In genomic region chr14:72200307-72200706, GRCm38 (mm10) we compare ENCODE assay signal across 28 mouse cellular contexts.
DNase-seq lines count a peak whose midpoint lies in the region; ATAC-seq and TF ChIP-seq lines count a peak whose summit lies in the region.
"Had no signal": no experiment of that assay in that cellular context is flagged by ENCODE, and none has a peak within 500 bp of the region (broad histone marks: within the 10 kb centered on the region; RNA-seq: fewer than 3 reads in every experiment).

No protein-coding gene starts in this region.

- H3K4me2 ChIP-seq in kidney, embryonic 15.5 days, result no peak overlapping the region
- H3K4me2 ChIP-seq in lung, postnatal 0 days (replicated peaks; ENCODE audit: low read depth, low read length), result no peak overlapping the region
- no peak overlapping the region for H3K4me2 ChIP-seq in hindbrain, embryonic 13.5 days
- H3K4me2 ChIP-seq: embryonic facial prominence, embryonic 12.5 days; heart, embryonic 11.5 days; hindbrain, embryonic 14.5 days; limb, embryonic 15.5 days; liver, embryonic 13.5 days; midbrain, embryonic 13.5 days had no signal

- no peak for TF ChIP-seq EP300 in lung, postnatal 0 days (IDR thresholded peaks at IDR 0.05)

- no peak overlapping the region for H3K9ac ChIP-seq in kidney, embryonic 15.5 days
- H3K9ac ChIP-seq in lung, postnatal 0 days (replicated peaks; ENCODE audit: low read depth), result no peak overlapping the region
- no peak overlapping the region for H3K9ac ChIP-seq in hindbrain, embryonic 13.5 days
- H3K9ac ChIP-seq: embryonic facial prominence, embryonic 12.5 days; hindbrain, embryonic 14.5 days; limb, embryonic 15.5 days; liver, embryonic 13.5 days; midbrain, embryonic 13.5 days had no signal

- no peaks in the 10 kb centered on the region for H3K27me3 ChIP-seq in kidney, embryonic 15.5 days
- no peaks in the 10 kb centered on the region for H3K27me3 ChIP-seq in kidney, adult 2 months (replicated peaks; ENCODE audit: control insufficient read depth, insufficient read depth, low read length)
- no peaks in the 10 kb centered on the region for H3K27me3 ChIP-seq in lung, postnatal 0 days (replicated peaks; ENCODE audit: insufficient read depth, low read length)
- no peaks in the 10 kb centered on the region for H3K27me3 ChIP-seq in hindbrain, embryonic 13.5 days
- H3K27me3 ChIP-seq: embryonic facial prominence, embryonic 12.5 days; limb, embryonic 15.5 days; liver, embryonic 13.5 days; megakaryocyte, embryonic 14.5 days; midbrain, embryonic 13.5 days had no signal

- 52% methylated on average over 3 of the region's 3 CpGs for whole genome bisulfite sequencing in kidney, embryonic 15.5 days
- WGBS in kidney, adult 2 months, result 54% methylated on average over 3 of the region's 3 CpGs
- WGBS in lung, postnatal 0 days, result 38% methylated on average over 3 of the region's 3 CpGs
- 70% methylated on average over 3 of the region's 3 CpGs for WGBS in hindbrain, embryonic 13.5 days

- ATAC-seq in kidney, embryonic 15.5 days (replicated peaks; ENCODE audit: low FRiP score), result peak; percentile 73
- ATAC-seq in lung, postnatal 0 days, result no peak
- ATAC-seq in hindbrain, embryonic 13.5 days (ENCODE audit: low FRiP score), result no peak
- ATAC-seq: forebrain, embryonic 16.5 days; intestine, postnatal 0 days; midbrain, embryonic 13.5 days; Patski had no signal

- no peaks in the 10 kb centered on the region for H3K36me3 ChIP-seq in kidney, embryonic 15.5 days
- H3K36me3 ChIP-seq in kidney, adult 2 months (ENCODE audit: control insufficient read depth, insufficient read depth, low read length), result no peaks in the 10 kb centered on the region
- no peaks in the 10 kb centered on the region for H3K36me3 ChIP-seq in lung, postnatal 0 days (ENCODE audit: insufficient read depth, low read length)
- no peaks in the 10 kb centered on the region for H3K36me3 ChIP-seq in hindbrain, embryonic 13.5 days
- H3K36me3 ChIP-seq: embryonic facial prominence, embryonic 12.5 days; limb, embryonic 15.5 days; liver, embryonic 13.5 days; midbrain, embryonic 13.5 days had no signal

- no peak for TF ChIP-seq POLR2A in kidney, adult 2 months (IDR thresholded peaks at IDR 0.05; ENCODE audit: low read depth, low read length)

- H3K4me3 ChIP-seq in kidney, embryonic 15.5 days (replicated peaks), result no peak overlapping the region
- H3K4me3 ChIP-seq in kidney, adult 2 months (ENCODE audit: insufficient read depth, low read depth, low read length), result no peak overlapping the region
- H3K4me3 ChIP-seq in lung, postnatal 0 days (ENCODE audit: low read depth, low read length), result no peak overlapping the region
- no peak overlapping the region for H3K4me3 ChIP-seq in hindbrain, embryonic 13.5 days
- H3K4me3 ChIP-seq: embryonic facial prominence, embryonic 12.5 days; gastrocnemius, adult 2 months; limb, embryonic 15.5 days; liver, embryonic 13.5 days; megakaryocyte, embryonic 14.5 days; midbrain, embryonic 13.5 days had no signal

- no peak for DNase-seq in kidney, postnatal 36 days
- DNase-seq in kidney, postnatal 4 days, result peak; percentile 74 to 78
- DNase-seq in kidney, adult 2 months, result no peak
- DNase-seq in lung, postnatal 0 days (ENCODE audit: low spot score), result peak; percentile 30
- no peak for DNase-seq in lung, postnatal 25 days (ENCODE audit: low spot score)
- DNase-seq: adrenal gland, postnatal 10 days; cerebellum, adult 11-12 months; cerebellum, adult 9-11 months; embryo, embryonic 11 days; gastrocnemius, adult 2 months; gastrocnemius, postnatal 36 days; heart, adult 18-20 months; heart, postnatal 36 days; liver, embryonic 13.5 days; lung, postnatal 14 days; thymus, adult 2 months; thymus, postnatal 36 days had no signal

- H3K4me1 ChIP-seq in kidney, embryonic 15.5 days, result peaks cover 4% of the 10 kb centered on the region
- no peaks in the 10 kb centered on the region for H3K4me1 ChIP-seq in kidney, adult 2 months (ENCODE audit: control insufficient read depth, insufficient read depth, low read length)
- no peaks in the 10 kb centered on the region for H3K4me1 ChIP-seq in lung, postnatal 0 days (ENCODE audit: insufficient read depth, low read depth, low read length)
- peaks cover 5% of the 10 kb centered on the region; the same call in 1 of the 2 replicates for H3K4me1 ChIP-seq in hindbrain, embryonic 13.5 days (replicated peaks)
- H3K4me1 ChIP-seq: embryonic facial prominence, embryonic 12.5 days; limb, embryonic 15.5 days; liver, embryonic 13.5 days; megakaryocyte, embryonic 14.5 days; midbrain, embryonic 13.5 days had no signal

- no peaks in the 10 kb centered on the region for H3K9me3 ChIP-seq in kidney, embryonic 15.5 days (replicated peaks)
- no peaks in the 10 kb centered on the region for H3K9me3 ChIP-seq in lung, postnatal 0 days (ENCODE audit: low read length)
- H3K9me3 ChIP-seq in hindbrain, embryonic 13.5 days, result no peaks in the 10 kb centered on the region
- H3K9me3 ChIP-seq: embryonic facial prominence, embryonic 12.5 days; limb, embryonic 15.5 days; liver, embryonic 13.5 days; megakaryocyte, embryonic 14.5 days; midbrain, embryonic 13.5 days had no signal

- H3K27ac ChIP-seq in kidney, embryonic 15.5 days, result peak overlapping the region; percentile 65
- no peak overlapping the region for H3K27ac ChIP-seq in kidney, adult 2 months (ENCODE audit: insufficient read depth, low read depth, low read length)
- no peak overlapping the region for H3K27ac ChIP-seq in lung, postnatal 0 days (ENCODE audit: low read length)
- no peak overlapping the region for H3K27ac ChIP-seq in hindbrain, embryonic 13.5 days
- H3K27ac ChIP-seq: embryonic facial prominence, embryonic 12.5 days; gastrocnemius, adult 2 months; hindbrain, embryonic 14.5 days; limb, embryonic 15.5 days; liver, embryonic 13.5 days; midbrain, embryonic 13.5 days had no signal

- TF ChIP-seq CTCF in kidney, adult 2 months (conservative IDR thresholded peaks at IDR 0.05; ENCODE audit: insufficient read depth, insufficient read length, low read depth, low read length), result no peak
- TF ChIP-seq CTCF in lung, postnatal 0 days (IDR thresholded peaks at IDR 0.05), result no peak

Comparison
In these comparisons a context has a peak if more than half of its experiments do, and no peak if none do; other contexts are left out.
1. DNase-seq: peak in kidney, postnatal 4 days (2 of 2) and lung, postnatal 0 days (single experiment); none in kidney, postnatal 36 days (0 of 2), kidney, adult 2 months (single experiment) and lung, postnatal 25 days (single experiment).